Mouse (Mus musculus) thymus, postnatal 36 days (tissue): Measurements from ENCODE around the gene Crct1.

Experiments used
- DNase-seq, 2 experiments: peaks; one replicate each; pipeline ENCODE4 v3.0.0; 2022; ENCODE audit warnings: mixed read lengths in 2 of 2

Crct1 gene

DNA sequence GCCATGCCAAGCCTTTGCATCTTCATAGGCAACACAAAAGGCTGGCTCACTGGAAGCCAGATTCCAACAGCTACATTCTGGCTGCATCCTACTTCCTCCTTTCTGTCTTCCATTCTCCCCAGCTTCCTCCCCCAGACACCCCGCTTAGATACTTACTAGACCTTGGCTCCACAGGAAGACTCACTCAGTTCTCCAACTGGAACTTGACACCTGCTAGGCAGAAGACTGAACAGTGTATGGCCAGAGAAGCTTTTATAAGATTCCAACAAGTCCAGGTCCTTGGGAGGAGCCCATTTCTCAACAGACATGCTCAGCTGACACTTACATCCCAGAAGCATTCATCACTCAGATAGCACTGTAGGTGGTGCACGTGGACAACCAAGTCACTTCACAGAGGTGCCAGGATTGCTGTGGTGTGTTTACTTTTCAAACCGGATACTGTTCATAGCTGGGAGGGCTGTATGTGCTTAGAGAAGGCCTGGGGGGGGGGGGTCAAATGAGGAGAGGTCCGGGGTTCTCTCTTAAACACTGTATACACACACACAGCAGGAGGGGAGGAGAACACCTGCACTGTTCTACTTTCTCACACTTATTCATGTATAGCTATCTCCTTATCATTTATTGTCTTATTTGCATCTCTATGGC is at the start of gene Crct1:
Gene Crct1 (minus strand): TSS at position 228 of the 645 bp plus-strand sequence.
- DNase-seq, result no peak

DNA sequence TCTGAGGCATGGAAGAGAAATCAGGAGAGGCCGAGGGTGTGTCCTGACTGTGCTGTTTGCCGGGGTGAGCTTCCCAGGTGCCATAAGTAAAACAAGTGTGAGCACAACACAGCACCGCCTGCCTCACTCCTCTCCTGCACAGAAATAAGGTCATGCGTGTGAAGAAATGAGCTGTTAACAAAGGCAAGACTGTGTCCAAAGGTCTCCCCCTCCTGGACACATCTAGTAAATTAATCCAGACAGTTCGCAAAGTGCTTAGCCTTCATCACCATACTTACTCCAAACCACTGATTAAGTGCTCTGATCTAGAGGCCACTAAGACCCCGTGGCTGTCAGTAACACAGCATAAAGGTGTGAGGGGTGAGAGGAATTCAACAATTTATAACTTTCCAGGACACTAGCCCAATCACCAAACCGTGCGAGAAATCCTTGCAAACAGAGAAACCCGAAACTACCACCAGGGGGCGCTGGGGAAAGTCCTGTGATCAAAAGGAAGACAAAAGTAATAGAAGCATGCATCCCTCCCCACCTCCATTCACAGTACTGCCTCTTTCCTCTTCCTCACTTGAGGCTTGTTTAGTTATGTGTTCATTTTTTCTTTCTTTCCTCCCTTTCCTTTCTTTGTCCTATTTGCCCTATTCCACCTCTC is 37.5 kb upstream of the Crct1 start:
- DNase-seq, result no peak

DNA sequence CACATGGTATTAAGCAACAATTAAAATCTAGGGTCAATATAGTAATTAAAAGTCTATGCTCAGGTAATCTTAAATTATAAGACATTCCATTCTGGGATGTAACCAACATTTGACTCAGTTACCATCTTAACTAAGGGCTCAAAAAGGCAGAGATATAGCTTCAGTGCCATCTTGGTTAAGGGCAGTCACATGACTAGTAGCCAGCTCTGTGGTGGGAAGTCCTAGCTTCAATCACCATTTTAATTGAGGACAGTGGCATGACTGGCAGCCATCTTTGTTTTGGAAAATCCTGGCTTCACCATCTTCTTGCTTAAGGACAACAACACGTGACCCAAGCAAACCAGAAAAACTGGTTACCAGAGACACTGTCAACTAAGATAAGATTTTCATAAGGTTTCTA is 34.7 kb upstream of the Crct1 start:
- DNase-seq, result no peak

DNA sequence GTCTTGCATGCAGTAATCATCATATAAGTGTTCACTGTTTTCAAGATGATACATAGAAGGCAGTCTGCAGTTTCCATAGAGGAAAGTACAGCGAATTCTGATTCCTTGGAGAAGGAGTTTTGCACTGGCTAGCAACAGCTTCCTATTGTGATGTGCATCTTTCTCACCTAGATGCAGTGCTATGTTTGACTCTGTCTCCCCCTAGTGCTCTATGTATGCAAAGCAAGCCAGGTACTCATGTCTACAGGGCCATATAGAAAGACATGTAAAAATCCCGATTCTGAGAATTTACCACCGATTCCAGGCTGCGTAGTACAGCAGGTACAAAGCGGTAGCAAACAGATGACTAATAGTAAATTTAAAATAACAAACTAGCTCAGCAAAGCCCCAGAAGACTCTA is 16.0 kb upstream of the Crct1 start:
- no peak for DNase-seq

DNA sequence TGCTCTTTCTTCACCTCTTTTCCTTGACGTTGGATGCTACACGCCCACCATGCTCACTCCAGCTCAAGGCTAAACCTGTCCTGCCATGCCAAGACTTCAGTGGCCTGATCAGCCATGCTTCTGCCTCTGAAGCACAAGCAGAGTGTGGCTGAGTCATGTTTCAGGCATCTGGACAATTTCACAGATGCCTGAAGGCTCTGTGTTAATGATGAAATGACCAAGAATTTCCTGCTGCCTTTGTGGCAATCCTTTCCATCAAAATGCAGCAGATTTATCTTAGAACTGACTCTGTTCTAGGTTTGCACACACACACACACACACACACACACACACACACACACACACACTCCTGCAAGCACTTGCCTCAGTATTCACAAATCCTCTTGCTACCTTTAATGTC is 10.0 kb upstream of the Crct1 start:
- DNase-seq, result no peak

DNA sequence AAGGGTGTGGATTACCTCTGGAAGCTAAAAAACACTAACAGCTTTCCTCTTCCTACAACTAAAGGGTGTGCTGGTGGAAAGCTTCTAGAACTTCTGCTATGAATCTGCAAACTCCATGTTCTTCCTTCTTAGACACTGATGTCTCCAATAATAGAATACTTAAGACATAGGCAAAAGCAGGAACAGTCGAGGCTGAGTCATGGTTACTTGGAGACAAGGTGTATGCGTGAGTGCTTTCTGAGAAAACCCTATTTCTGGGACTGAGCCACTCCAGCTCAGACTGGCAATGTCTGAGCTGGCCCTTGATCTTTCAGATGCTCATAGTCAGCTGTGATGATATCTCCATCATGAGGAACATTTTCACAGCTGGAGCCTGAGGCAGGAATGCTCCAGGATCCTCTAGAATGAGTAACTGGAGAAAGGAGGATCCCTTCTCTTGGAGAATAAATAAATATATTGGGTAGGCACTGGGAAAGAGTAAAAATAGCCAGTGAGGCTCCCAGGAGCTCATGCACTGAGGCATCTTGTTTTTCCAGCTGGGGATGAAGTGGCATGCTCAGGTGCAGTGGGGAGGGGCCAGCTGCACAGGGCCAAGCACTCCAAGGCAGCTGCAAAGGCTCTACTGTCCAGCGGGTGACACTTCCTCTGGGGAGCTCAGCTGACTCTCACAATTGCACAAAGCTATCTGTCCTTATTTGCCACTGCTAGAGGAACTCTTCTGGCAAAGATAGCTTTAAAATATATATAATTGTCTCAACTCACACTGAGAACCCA is 8.1 kb upstream of the Crct1 start:
- DNase-seq, result no peak

DNA sequence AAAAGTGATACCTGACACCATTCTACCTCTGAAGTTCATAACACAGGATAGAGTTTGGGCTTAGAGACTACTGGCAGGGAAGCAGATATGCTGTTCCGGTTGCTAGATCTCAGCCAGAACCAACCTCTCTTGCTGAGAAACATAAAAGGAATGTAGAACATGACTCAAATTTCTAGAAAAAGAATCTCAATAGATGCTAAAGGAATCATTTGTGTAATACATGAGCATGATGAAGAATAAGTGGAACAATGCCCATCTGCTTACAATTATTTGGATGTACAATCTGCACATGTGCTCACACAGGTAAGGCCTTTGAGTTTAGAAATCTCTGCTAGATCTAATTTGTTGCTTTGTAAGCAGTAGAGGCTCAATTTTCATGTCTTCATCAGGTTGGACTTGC is 5.7 kb upstream of the Crct1 start:
- no peak for DNase-seq

DNA sequence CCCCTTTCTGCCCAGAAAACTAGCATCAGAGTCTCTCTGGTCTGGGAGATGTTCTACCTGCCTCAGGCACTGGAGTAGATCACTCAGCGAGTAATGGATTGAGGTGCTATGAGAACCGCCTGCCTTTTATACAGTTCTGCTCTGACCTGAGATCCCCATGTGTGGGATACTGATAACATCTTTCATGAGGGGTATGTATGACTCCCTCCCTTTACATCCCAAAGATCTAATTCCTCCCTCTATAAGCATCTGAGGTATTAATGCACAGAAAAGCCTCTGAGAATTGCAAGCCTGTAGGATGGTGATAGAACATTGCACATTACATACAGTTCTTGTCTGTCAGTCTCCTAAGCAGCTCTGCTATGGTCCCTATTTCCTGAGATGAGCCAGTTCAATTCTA is 3.5 kb upstream of the Crct1 start, which contains the start of gene Lce1m:
Gene Lce1m (minus strand): TSS at position 101 of the 400 bp plus-strand sequence.
- DNase-seq, result no peak

DNA sequence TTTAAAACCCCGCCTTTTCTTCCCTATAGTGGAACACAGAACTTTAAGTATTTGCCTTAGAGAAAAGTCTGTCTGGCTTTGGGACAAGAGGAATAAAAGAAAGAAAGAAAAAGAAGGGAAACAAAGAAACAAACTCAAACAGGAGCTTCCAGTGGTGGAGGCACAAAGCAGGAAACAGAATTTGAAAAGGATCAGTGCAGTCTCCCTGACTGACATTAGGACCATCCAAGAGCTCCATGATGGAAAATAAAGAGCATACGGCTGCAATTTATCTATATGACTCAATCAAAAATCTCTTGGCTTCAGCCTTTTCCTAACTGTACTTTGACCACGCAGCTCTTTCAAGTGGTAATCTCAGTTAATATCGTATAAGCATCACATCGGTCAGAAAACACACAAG is 616 bp downstream of the Crct1 start:
- no peak for DNase-seq

DNA sequence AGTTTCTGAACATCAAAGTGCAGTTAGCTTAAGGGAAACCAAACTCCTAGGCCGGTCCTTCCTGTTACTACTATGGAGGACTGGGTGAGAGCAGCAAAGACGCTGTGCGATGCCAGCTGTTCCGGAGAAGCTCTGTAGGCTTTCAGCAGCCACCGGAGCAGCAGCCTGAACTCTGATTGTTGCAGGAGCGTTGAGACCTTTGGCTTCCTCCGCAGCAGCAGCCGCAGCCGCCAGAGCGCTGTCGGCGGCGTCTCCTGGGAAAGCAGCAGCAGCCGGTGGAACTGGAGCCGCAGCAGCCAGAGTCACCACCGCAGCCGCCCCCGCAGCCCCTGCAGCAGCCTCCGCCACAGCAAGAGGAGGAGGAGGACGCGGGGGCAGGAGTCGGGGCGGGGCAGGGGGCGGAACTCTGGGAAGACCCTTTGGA is 1.1 kb downstream of the Crct1 start:
- no peak for DNase-seq

DNA sequence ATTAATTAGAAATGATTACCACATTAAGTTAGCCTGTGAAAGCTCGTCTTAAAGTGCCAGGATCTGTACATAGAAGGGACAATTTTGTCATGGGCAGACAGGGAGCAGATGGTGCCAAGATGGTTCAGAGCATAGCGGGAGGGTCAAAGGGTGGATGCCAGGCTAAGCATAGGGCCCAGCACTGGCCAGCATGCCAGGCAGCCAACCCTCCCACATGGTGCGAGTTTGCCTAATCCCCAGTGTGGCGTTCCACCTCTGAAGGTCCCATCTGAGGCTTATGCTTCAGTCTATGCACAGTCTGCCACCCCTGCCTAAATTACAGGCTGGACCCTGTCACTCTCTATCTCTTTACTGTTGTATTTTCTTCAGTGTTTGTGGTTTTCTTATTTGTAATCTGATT is 12.6 kb downstream of the Crct1 start:
- DNase-seq, result no peak

DNA sequence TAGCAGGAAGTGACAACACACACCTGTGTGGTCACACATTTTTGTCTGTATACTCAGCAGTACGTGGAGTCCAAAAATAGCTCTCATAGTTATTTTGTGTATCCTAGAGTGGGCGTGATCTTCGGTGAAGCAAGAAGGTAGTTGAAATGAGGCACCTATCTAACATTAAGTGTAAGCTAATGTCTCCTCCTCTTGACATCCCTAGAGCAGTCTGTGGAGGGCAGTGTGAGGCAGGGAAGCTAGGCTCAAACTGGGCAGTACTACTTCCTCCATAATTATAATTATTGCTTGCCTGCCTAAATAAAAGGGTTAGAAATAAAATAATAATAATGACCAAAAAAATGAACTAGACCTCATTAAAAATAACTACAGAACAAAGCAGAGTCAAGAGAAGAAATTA is 14.9 kb downstream of the Crct1 start:
- DNase-seq, result no peak

DNA sequence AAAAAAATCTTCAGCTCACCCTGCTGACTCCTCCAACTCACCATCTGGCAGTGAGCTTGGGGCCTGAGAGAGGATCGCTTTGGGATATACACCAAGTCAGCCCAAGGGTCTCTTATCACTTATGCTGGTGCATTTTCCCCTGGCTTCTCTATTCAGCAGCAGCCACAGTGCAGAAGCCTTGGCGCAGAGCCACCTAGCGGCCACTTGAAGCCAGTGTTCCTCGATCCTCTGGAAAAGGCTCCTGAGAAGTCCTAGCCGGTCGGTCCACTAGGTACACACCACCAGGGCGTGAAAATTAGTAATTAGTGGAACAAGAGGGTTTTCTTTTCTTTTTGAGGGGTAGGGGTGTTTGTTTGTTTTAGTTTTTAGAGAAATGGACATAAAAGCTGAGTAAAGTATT is 16.8 kb downstream of the Crct1 start:
- peak; percentile 3 to 4 for DNase-seq

DNA sequence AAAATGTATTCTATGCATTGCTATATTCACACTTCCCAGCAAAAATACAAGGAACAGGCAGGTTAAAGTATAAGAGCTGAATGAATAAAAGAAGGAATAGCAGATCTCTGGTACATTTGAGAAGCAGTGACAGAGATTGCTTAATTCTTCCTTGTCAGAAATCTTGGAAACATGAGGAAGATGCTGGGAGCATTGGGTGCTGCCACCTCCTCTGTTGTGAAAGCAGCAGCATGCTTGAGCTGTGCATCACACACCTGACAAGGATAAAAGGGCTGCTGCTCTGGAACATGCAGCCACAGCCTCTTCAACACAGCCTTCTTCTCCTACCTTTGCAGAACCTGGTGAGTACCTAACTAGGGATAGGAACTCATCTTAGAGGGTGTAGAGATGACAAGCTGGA is 23.6 kb downstream of the Crct1 start, which contains the start of gene Lce3f:
Gene Lce3f (plus strand): TSS at position 301 of the 400 bp plus-strand sequence.
- DNase-seq, result no peak

DNA sequence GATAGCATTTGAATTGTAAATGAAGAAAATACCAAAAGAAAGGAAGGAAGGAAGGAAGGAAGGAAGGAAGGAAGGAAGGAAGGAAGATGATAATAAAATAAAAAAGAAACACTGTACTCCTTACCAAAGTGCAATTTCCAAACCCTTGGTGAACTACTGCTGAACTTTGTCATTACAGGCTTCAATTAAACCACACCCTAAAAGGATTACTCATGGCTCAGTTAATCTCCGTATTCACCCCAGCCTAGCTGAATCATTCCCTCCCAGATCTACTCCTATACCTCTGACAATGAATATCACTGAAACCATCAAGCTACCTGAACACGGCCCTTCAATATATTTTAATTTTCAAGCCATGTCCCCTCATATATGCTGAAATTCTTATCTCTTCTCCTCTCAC is 37.0 kb downstream of the Crct1 start:
- DNase-seq, result no peak

DNA sequence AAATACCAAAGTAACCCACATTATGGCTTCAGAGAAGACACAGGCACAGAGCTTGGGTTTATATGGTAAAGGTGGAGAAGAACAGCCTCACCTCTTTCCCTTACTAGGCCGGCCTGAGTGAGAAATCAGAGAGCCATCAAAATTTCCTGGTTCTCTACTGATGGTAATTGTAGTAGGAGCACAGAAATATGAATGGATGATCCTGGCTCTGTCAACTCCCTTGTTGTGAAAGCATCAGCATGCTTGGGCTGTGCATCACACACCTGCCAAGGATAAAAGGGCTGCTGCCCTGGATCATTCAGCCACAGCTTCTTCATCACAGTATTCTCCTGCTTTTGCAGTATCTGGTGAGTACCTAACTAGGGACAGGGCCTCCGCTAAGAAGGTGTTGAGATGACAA is 48.7 kb downstream of the Crct1 start, which contains the start of gene Lce3e:
Gene Lce3e (plus strand): TSS at position 301 of the 400 bp plus-strand sequence.
- no peak for DNase-seq
